Mouse (Mus musculus): Measurements from ENCODE around the gene Syn1. TPM values are rescaled to one million over a fixed set of nuclear protein-coding genes. Genes with fewer than 3 reads are reported as not detected.

Syn1 gene
- 1 to 10 TPM in 1 of 2 experiments, under 1 TPM in 1; 0.56 to 1.1 TPM for total RNA-seq (2021)
- long read RNA-seq, experiment 1, partial matches to known transcripts, result 0 of 1 reads
- long read RNA-seq, experiment 1, other reads (novel, unspliced or antisense), result 0 of 1 reads
- long read RNA-seq, experiment 2, result 0 reads

DNA sequence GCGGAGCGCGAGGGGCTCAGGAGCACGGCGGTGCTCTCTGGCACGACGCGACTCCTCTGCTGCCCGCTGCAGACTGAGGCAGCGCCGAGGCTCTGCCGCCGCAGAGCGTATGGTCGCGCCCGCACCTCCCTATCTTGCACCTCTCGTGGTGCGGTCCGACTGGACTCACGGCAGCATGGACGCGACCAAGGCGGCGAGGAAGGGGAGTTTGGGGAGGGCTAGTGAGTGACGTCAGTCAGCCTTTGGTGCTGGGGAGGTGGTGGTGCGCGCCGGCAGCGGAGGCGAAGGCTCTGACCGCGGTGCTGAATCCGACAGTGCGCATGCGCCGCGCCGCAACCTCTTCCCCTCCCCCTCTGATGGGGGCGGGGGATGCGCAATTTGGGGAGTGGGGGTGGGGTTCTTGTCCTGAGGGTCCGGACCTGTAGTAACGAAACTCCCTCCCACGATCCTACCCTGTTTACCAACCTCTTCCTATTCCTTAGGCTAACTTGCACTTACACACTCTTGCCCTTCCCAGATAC is at the start of gene Syn1:
Gene Syn1, minus strand, starts transcription at position 161 of the 521 bp plus-strand sequence.
- peak; percentile 50 for DNase-seq

DNA sequence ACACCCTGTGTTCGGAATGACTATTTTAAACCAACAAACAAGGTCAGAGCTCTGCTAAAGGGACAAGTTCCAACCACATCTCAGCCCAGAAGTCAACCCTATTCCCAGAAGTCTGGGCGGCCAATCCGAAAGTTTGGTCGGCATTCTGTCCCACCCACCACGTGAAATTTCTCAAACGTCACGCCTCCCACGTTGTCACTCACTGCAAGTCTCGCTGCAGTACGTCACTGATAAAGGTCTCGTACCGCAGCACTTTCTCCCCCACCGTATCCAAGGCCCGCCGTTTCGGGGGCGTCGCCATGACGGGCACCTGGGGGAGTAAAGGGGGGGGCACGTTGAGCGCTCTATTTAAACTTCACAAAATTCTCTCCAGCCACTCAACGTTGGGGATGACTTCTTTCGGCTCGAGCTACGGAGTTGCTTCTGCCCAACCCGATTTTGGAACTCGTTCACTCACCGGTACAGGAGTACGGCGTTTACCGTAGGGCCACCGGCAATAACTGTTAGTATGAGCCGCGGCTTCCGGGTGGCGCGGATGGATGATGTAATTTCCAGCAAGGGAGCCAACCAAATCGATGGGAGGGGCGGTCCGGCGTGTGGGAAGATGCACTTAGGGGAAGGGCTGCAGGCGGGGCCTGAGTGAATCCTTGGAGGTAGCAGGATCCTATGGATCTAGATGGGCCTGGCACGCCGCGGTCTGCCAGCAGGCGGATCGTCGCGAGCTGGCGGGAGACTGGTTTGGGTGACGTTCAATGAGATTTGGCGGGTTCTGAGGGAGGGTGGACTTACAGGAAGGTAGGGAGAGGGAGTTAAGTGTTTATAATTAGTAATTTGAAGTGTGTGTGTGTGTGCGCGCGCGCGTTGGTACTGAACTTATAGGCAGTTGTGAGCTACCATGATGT is 40.9 kb upstream of the Syn1 start, which contains the start of gene Uxt:
Gene Uxt, minus strand, starts transcription at position 541 of the 902 bp plus-strand sequence.
- DNase-seq, result peak; percentile 80

DNA sequence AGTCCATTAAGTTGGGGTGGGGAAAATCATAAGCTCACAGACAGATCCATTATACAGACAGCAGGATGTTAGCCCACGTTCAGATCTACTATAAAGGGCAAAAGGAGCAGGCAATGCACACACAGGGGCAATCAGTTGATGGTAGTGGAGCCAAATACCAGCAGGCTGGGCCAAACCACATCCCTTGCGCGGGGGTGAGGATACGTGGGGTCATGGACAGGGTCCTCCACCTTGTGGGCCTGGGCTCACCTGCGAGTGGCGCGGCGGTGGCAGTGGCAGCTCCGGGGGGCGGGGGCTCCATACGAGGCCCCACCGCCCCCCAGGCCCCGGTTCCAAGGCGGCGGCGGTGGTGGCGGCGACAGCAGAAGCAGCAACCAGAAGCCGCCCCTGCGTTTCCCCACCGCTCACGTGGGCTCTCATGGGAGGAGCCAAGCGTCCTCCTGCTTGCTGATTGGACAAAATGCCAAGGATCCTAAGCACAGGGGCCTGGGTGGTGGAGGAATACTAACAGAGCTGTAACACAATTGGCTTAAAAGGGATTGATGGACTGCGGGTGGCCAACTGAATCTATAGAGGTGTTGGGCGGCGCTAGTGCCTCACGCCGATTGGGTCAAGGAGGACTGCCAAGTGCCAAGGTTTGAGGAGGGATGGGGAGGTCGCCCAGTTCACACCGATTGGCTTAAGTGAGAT is 29.5 kb upstream of the Syn1 start, which contains the start of gene Elk1:
Gene Elk1, minus strand, starts transcription at position 418 of the 690 bp plus-strand sequence.
- DNase-seq, result peak; percentile 66

DNA sequence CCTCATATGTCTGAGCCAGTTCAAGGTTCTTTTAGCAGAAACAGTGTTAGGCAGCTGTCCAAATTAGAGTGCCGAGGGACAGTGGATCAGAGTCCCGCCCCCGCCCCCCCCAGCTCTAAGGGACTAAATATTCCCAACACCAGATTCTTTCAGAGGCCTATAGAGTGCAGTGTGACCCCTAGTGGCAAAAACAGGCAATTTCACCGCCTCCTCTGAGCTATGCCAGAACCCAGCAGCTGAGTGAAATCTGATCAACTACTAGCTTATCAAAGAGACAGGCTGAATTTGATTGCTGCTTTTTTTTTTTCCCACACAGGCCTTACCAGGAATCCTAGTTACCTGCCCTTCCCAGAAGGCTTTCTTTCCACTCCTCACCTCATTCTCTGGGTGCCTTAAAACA is 25.3 kb upstream of the Syn1 start:
- DNase-seq, result peak; percentile 36

DNA sequence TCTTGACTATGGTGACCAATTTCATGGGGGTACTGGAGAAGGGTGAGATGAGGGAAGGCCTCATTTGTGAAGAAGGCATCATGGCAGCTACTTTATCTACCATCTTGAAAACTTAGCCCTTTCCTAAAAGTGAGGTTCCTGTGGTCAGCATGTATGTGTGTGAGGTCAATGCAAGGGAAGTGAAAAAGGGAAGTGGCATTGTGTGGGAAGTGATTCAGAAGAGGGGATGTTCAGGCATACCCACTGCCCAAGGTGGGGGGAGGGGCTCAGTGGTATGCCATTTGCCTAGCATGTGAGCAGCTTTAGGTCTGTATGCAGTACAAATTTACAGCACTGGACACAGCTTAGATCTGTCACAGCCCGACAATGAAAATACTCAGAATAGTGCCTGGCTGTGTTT is 11.2 kb upstream of the Syn1 start:
- DNase-seq, result no peak

DNA sequence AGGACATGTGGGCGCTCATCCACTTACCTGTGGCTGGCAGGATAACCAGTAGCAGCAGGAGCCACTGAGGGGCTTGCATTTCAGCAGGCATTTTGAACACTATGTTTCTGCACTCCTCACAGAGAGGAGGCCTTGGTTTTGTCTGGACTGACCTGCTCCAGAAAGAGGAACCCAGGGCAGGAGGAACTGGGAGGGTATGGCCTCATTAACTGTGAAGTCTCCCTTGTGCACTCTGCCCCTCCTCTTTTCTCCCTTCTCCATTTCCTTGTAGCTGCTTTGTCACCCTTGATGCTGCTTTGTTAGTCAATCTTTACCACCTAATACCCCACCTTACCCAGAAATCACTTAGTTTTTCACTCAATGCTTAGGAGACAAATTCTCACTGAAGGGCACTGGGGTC is 10.6 kb upstream of the Syn1 start, which contains the start of gene Cfp:
Gene Cfp, minus strand, starts transcription at position 192 of the 400 bp plus-strand sequence.
- no peak for DNase-seq

DNA sequence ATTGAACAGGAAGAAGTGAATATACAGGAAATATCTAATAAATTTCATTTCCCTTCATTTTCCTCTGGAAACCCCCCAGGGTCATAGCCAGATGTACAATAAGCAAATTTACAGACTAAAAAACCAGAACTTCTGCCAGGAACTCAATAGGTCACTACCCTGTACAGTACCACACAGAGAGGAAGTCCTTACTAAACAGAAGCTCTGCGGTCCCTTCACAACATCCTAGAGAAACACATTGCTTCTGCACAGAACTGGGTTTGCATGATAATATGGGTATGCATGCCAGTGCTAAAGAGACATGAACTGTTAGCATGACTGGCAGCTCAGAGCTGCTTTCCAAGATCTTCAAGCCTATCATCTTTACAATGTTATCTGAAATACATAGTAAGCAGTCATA is 9.1 kb upstream of the Syn1 start:
- no peak for DNase-seq

DNA sequence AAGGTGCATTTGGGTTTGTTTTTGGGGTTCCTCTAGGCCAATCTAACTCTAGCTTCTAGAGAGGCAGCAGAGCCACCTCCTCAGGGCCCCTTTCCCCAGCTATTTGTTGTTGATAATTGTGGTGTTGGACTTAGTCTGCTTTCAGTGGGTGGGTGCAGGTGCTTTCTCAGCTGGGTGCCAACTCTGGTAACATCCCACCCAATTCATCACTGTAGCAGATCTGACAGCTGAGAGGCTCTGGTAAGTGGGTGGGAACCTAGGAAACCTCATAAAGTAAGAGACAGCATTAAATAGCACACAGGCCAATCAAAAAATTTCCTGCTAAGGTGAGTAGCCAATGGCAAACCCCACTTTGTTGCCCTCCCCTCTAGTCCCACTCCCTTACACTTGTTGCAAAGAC is 4.2 kb upstream of the Syn1 start:
- no peak for DNase-seq

DNA sequence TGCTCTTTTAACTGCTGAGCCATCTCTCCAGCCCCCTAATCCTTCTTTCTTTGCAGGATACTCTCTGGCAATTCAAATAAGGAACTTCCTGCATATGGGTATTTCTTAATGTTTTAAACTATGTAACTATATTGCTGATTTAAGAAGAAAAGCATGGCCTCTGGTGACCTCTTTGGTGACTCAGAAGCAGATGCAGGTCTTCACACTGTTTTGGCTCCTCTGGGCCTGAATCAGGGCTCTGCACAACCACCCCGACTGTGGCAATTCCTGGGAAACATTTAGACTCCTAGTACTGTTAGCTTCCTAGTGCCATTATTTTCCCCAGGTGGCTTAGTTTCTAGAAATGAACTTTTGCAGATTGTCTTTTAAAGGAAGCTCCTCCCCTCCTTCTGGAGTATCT is 2.7 kb upstream of the Syn1 start:
- DNase-seq, result no peak

DNA sequence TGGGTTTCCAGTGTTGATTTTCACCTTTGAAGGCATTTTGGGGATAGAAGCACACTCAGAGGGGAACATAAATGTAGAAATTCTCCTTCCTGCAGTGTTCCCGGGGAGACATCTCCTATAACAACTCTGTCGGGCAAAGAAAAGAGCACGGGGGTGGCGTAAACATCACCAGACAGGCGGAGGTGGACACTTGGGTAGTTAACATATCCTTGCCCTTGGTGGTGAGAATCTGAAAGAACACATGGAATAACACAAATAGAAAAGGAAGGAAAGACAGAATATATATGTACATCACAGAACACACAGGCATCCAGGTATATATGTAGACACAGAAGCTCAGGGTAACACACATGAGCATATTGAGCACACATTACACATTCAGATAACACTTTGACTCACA is 562 bp upstream of the Syn1 start:
- no peak for DNase-seq

DNA sequence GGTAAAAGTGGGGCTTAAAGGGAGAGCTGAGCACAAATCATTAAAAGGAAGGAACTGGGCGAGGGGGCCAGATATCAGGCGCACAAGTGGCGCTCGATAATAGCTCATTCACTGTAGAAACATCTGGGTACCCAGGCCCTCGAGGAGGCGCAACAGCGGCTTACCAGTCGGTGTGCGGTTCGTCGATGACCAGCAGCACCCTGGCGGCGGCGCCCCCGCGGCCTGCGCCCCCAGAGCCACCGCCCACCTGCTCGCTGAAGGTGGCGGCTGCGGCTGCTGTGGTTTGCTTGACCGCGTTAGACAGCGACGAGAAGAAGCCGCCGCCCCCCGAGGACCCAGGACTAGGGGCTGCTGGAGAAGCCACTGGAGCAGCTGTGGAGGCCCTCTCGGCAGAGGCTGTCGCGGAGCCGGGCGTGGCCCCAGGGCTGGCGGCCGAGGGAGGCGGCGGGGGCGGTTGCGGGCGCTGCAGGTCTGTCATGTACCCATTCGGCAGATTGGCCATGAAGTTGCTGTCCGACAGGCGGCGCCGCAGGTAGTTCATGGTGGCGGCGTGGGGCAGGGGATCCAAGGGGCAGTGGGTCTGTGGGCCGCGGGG is 458 bp downstream of the Syn1 start:
- DNase-seq, result no peak

DNA sequence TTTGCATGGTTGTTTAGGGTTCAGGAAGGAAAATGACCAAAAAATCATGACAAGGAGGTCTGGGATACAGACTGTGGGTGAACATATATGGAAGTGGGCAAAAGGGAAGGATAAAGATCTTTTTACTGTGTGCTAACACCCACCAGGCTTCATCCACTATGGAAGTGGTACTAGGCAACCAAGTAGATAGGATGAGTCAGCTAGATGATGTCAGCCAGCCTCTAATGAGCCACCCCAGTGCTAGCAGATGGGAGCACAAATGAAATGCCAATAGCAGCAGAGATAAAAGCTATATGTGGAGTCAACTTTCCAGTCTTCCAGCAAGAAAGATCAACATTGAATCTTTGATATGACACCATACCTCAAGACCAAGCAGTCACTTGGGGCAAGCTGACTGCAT is 5.7 kb downstream of the Syn1 start:
- no peak for DNase-seq

DNA sequence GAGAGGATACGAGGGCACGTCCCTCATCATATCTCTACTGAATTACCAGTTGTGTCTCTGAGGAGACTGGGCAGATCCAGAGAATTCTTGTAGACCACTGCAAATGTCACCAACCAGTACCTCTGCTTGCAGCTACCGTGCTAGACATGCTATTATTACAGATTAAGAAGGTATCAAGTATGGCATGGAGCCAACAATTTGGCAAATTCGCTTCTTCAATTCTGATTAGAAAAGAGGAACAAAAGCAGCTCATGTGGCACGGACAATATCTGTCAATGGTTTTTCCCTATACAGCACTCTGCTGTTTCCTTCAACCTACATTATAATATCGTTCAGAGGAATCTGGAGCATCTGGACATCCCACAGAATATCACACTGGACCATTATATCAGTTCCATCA is 7.1 kb downstream of the Syn1 start:
- DNase-seq, result no peak

DNA sequence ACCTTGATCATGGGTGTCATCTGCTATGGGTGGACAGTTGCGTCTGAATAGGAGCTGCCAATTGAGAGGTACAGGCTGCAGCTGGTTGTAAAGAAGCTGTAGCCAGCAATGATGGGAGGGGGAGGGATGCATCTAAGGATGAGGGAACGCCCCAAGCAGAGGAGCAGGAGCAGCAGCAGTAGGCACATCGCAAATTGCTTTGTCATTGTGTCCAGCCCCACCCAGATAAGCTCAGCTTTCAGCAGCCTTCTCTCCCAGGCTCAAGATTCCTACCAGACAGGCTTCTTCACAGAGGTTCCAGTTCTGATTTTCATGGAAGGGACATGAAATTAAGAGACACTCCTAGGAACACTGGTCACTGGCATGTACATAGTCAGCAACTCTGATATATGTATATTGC is 10.7 kb downstream of the Syn1 start:
- DNase-seq, result no peak

DNA sequence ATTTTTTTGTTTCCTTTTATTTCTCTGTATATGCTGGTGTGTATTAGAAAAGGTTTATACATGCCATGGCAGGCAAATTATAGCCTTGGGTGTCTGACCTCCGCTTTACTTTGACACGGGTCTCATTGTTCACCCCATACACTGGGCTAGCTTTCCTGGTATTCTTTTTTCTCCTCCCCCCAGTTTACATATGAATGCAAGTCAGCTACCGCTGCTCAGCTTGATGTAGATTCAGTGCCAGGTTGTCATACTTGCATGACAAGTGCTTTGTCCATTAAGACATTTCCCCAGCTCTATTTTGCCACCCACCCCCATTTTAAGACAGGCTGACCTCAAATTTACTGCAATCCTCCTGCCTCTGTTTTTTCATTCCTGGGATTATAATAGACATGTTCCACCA is 45.6 kb downstream of the Syn1 start:
- no peak for DNase-seq

DNA sequence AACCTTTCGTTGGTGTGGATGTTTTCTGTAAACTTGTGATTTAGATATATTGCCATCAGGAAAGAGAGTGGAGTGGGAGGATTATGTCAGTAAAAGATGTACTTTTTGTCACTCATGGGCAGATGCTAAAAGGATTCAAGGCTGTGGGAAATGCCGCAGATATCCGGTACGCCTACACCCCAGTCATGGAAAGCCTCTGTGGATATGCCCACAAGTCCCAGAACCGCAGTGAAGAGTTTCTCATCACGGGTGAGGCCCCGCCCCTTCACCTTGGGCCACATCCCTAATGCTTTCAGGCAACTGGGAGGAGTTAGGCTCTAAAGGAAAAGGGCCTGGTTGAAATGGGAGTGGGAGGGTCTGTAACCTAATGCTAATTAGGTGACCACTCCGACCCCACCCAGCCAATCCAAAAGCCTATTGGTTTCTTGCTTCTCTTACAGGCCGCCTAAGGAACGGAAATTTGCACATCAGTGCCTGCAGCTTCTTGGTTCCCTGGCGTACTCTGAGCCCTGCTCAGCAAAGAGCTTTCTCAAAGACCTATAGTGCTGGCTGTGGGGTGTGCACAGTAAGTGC is 47.8 kb downstream of the Syn1 start:
- DNase-seq, result no peak

DNA sequence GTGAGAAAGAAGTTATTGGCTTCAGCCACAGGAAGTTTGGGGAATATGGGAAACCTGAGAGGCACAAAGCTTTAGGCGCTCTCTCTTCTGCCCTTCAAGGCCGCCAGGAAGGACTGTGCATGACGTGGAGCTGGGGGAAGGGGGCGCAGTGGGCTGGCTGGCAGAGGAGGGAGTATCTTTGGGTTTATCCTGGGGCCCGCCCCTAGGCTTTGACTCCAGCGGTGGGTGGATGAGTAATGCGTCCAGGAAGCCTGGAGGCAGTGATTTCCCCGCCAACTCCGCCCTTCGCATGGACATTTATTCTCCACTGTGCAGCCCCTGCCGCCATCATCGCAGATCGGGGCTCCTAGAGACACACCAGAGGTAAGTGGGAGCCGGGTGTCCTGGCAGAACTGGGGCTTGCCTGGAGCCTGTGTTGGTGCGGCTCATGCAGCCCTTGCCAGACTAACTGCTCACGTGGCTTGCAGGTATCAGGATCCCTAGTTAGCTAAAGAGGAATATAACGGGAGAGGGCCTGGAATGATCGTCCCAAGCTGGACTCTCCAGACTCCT is 50.8 kb downstream of the Syn1 start, which contains the start of gene Timp1:
Gene Timp1, plus strand, starts transcription at position 205 of the 552 bp plus-strand sequence.
- DNase-seq, result peak; percentile 36

DNA sequence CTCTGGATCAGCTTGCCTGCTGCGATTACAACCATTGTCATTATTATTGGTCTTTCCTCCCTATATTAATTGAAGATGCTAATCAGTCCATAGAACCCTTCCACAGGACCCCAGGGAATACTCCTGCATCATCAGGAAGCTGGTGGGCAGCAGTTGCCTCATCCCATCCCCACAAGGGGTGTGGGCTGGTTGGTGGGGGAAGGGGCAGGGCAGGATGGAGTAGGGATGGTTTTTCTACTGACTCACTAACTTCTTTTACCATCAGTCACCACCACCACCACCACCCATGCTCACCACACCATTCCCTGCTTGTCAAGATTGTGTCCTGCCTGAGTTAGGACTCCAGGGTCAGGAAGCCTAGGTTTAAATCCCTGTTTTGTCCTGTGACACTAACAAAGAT is 51.6 kb downstream of the Syn1 start:
- DNase-seq, result no peak

DNA sequence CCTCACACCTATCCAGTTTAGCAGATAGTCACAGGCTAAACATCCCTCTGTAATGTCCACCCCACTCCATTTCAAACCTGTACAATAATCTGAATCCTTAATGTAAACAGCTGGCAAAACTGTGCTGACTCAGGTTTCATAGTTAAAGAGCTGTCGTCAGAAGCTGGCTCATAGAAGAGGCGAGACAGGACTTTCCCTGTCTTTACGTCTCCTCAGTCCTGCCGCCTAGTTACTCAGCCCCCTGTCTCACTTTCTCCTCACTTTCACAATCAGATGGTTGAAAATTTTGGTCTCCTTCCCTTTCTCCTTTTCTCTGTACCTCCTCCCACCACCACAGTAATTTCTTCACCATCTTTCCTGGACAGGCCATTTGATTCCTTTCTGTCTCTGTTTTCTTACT is 52.7 kb downstream of the Syn1 start:
- DNase-seq, result no peak

DNA sequence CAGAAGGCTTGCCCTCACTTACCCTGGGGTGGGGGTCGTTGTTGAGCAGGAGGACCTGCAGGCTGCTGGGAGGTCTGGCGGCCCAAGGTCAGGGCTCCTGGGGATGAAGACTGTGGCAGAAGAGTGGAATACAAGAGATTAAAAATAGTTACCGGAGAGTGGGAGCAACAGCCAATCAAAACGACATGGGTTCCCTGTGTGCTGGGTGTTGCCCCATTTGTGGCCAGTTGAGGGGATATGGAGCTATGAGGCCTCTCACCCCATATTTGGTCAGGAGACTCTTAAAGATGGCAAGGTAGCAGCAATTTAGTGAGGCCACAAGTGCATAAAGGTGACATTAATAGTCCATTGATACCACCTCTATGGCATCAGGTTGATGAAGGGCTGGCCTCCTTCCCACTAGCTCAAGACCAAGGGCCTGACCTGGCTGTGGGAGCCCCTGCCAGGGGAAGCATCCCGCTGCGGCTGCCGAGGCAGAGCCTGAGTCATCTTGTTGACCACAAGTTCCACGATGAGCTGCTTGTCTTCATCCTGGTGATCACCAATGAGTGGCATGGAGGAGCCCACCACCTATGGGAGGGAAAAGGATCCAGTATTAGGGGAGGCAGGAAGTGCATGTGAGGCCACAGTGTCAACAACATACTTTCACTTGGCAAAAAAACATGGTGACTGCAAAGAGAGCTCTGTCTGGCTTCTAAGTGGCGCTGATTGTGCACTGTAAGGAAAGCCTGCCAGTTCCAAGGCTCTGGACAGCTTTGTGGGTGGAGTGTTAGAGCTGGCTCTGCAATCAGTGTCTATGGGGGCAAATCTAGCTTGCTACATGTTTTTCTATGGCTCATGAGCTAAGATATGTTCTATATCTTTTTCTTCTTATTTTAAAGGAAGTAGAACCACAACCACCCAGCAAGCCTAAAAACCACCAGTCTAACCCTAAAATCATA is 57.4 kb downstream of the Syn1 start:
- DNase-seq, result no peak

All from gastrocnemius, postnatal 10 days (tissue).